Mouse (Mus musculus) activated CD4-positive, CD25-positive, alpha-beta regulatory T cell, adult 4 months (primary cell): ENCODE data around the gene Gm49486. TPM values are rescaled to one million over a fixed set of nuclear protein-coding genes. Genes with fewer than 3 reads are reported as not detected.
"Not testable (repeated sequence)": the region's sequence is repeated elsewhere in the genome, so short reads cannot be mapped to it uniquely, and the experiment has no call there.

Experiments
- ATAC-seq: one replicate; pipeline ENCODE4 v1.8.0; 2017
- polyA plus RNA-seq, 2 experiments: library from polyadenylated mRNA; unstranded; fragments of 100-300 nt; shearing (Covaris generic); gene quantifications; one replicate each; pipeline ENCODE4 v1.2.1; 2017

Gene Gm49486
- polyA plus RNA-seq, 2 experiments from 2014 or later: 0.16 to 0.34 TPM

GRCm38 (mm10) chr15:79225780-79226179 is 3.4 kb upstream of the Gm49486 start:
- not testable (repeated sequence) for ATAC-seq

- no peak for ATAC-seq
Observed at GRCm38 (mm10) chr15:79235268-79235667, 6.1 kb downstream of the Gm49486 start.

GRCm38 (mm10) chr15:79238036-79238435 is 8.8 kb downstream of the Gm49486 start:
- no peak for ATAC-seq

DNA sequence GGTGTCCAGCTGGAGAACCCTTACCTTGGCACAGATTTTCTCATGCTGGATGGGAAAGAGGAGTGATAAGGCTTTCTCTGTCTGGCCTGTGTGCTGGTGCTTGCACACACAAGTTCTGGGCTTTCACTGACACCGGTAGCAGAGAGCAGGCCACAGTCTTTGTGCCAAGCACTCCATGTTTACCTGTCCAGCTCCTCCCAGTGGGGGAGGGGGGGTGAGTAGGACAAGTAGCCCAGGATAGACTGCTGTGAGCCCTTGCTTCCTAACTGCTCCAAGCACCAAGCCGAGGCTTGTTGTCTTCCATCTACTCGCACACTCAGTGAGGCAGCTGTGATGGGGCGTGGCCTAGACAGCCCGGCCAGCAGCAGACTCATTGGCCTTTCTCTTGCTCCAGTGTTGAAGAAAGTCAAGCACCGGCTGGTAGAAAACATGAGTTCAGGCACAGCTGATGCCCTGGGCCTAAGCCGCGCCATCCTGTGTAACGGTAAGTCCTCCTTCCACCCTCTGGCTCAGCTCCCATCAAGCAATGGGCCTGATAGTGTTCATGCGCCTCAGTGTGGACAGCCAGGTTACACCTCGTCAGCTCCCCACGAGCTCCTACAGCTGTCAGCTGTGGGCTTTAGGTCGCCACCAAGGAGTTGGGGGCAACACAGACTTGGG is 13.5 kb downstream of the Gm49486 start:
- ATAC-seq: no peak

- ATAC-seq: peak; percentile 98
Observed at GRCm38 (mm10) chr15:79243234-79244042, 14.2 kb downstream of the Gm49486 start.

- ATAC-seq: no peak
Observed at GRCm38 (mm10) chr15:79244071-79244893, 15.1 kb downstream of the Gm49486 start.

DNA sequence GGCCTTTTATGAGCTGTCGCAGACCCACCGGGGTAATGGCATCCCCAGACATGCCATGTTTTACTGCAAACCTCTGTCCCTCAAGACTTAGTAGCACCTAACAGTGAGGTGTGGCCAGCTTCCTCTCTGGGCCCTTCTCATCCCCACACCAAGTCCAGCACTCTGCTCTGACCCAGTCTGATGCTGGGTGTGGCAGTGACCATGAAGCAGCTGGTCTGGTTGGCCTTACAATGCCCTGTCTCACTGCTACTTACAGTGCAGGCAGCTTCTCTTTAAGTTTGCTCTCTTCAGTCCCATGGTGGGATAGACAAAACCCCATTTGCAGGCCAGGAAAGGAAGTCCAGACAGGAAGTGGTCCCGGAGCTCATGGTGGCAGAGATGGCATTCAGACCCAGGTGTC is 16.1 kb downstream of the Gm49486 start:
- no peak for ATAC-seq

DNA sequence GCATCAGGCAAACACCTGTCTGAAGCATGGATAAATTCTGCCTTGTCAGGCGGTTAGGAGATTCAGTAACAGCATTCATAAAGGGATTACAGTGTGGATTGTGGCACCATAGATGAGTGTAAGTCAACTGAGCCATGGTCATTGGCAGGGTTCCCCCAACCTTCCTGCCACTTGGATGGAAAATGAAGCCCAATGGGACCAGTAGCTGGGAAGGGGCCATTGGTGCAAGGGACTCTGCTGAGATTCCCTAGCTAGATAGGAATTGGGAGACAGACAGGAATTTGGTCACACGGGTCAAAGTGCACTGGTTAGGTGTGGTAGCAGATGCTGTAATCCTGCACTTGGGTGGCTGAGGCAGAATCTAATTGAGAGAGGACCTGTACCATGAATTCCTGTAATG is 21.0 kb downstream of the Gm49486 start:
- no peak for ATAC-seq

DNA sequence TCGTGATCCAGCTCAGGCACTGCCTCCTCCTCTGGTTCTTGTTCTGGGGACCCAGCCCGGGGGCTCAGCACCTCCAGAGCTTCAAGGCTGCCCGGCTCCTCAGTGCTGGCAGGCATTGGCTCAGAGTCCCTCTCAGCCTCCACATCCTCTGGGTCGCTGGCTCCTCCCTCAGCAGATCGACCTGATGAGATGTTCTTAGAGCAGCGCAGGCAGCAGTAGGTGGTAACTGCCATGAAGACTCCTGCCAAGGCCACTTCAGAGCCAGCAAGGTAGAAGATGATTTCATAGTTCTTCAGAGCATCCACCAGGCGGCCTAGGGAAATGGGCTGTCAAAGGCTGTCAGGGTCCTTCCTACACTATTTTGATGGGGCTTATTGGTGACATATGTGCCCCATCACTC is 22.0 kb downstream of the Gm49486 start:
- no peak for ATAC-seq

- no peak for ATAC-seq
Observed at GRCm38 (mm10) chr15:79251781-79252491, 22.7 kb downstream of the Gm49486 start.

DNA sequence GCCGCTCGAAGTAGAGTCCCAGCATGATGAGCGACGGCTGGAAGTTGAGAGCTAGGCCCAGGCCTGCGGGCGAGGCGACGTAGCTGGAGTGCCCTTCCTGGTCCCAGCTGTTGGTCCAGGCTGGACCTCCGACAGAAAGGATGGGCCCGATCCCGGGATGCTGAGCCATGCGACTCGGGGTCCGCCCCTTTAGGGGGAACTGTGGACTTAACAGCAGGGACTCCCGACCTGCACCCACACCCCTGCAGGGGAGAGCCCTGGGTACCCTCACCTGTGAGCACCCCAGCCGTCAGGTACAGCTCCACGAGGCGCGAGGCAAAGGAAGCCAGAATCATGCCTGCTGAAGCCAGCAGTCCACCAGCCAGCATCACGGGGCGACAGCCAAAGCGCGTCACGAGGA is 23.4 kb downstream of the Gm49486 start:
- no peak for ATAC-seq

DNA sequence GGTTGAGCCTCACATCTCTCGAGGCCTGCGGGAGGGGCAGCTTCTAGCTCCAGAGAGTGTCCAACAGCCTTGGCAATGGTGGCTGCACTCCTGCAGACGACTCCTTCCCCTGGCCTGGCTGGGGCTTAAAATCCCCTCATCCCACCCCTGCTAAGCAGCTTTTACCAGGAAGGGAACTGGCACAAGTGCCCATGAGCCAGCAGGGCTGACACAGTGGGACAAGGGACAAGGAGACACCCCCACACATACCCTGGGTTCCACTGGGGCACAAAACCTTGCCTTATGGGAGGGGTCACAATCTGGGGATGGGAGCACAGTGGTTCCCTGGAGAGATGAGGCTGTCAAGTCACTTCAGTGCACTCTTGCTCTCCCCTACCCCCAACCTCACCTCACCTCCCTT is 25.5 kb downstream of the Gm49486 start, which contains the start of gene Slc16a8:
Slc16a8 (minus strand) TSS at position 101 of the 400 bp plus-strand sequence.
- no peak for ATAC-seq

DNA sequence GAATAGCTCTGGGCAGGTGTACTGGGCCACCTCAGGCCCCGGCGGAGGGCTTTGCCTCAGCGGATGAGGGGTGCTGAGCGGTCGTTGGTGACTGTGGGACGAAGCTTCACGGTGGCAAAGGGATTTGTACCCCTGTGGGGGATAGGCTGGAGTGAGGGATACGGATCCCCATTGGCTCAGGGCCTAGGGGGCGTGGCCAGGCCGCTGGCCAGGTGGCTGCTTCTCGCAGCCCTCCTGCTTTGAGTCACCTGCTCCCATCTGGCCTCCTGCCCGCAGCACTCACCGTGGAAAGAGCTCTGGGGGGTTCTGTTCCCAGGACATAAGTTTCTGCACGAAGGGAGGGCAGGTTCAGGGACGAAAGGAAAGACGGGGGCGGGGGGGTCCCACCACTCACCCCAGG is 29.3 kb downstream of the Gm49486 start:
- ATAC-seq: no peak

DNA sequence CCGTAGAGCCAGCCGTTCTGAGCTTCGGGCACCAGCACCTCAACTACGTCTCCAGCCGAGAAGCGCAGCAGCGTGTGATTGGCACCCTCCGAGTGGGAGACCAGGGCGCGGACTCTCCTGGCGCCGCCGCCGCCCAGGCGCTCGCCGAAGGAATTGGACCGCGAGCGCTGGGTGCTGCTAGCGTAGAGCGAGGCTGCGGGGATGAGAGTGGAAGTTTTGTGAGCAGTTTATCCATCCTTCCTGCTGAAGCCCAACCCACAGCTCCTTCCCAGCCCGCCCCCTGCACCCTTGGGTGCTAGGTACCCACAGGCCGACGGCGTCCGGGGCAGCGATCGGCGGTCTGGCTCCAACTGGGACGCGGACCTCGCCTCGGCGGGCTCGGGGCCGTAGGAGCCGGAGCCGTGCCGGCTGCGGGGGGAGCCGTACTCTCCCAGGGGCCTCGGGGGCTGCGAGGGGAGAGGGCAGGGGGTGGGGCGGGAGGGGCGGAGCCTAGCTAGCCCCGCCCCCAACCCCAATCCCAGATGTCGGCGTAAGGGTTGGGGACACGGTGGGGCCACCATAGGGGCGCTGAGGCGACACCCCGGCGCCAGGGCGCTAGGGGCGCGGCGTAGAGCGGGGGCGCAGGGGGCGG is 32.0 kb downstream of the Gm49486 start:
- no peak for ATAC-seq

GRCm38 (mm10) chr15:79261757-79262156 is 32.6 kb downstream of the Gm49486 start:
- no peak for ATAC-seq

DNA sequence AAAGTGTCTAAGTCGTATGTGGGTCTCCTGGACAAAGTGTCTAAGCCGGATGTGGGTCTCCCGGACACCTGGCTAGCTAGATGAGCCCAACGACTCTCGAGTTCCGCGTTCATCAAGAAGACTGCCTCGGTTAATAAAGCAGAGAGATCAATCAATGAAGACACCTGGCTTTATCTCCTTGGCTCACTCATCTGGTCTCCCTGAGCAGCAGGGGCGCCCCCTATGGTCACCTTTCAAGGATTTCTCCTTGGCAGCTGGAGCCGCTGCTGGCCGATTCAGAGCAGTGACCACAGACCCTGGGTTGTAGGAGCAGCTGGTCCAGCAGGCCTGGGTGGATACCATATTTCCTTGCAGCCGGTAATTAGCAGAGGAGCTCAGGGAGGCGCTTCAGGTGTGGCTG is 33.2 kb downstream of the Gm49486 start:
- no peak for ATAC-seq

- ATAC-seq: no peak
Observed at GRCm38 (mm10) chr15:79262786-79263309, 33.7 kb downstream of the Gm49486 start.

- ATAC-seq: no peak
Observed at GRCm38 (mm10) chr15:79263726-79264125, 34.5 kb downstream of the Gm49486 start.

- no peak for ATAC-seq
Observed at GRCm38 (mm10) chr15:79265384-79265783, 36.2 kb downstream of the Gm49486 start.

DNA sequence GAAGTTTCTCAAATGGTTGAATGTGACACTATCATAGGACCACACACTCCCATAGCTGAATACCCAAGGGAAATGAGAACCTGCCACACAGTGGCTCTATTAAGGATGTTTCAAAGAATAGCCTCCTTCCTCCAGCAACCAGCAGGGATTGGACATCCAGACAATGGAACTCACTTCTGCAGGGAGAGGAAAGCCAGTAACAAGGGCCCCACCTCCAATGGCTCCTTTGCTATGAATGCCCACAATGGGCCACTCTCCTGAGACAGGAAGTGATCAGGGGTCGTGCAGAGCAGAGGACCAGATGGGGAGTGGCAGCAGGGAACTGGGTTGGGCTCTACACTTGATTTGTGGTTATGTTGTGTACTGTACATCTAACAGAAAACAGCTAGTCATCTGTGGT is 39.3 kb downstream of the Gm49486 start:
- no peak for ATAC-seq

DNA sequence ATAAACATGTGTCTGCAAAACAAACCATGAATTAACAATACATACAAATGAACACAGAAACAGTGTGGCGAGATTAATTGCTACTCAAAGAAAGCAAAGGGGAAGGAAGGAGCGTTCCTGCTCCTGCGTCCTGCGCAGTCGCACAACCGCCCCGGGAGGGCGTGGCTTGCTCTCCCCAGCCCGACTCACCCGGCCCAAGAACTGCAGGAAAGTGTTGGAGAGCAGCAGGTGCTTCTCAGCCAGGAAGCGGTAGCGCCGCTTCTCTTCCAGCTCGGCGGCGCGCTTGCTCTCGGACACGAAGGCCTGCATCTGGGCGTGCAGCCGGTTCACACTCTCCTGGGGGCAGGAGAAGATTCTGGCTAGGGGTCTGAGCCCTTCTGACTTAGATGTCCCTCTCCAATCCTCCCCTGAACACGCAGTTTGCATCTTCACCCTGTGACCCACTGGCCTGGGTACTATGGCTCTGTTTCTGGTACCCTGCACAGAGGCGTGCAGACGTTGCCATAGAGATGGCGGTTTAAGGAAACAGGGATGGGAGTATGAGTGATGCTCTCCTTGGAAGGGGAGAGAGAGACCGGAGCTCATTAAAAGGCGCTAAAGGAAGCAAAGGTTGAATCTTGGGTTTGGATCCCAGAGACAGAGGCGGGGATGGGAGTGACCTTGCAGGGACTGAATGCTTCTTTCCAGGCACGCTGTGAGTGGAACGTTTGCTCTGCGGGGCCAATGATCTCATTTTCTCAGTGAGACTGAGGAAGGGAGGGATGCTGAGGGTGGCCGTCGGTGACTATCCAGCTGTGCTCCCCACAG is 41.3 kb downstream of the Gm49486 start:
- ATAC-seq: peak; percentile 92
